Mouse (Mus musculus): ENCODE measurements around the gene Zfyve28.

Gene Zfyve28

DNA sequence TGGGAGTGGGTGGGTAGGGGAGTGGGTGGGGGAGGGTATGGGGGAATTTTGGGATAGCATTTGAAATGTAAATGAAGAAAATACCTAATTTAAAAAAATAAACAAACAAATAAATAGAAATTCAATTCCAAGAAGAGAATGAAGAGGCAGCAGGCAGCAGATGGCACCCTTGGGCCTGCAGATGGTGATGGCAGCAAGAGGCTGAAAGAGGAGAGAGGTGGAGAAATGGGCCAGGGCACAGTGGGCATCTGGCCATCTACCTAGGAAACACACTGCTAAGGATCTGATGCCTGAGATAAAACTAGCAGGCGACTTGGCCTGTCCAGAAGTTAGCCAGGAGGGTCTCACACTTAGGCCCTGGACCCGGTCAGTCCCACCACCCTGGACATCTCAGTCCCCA, 83.3 kb downstream of the Zfyve28 start:
- DNase-seq (ENCODE audit: low spot score): no peak

DNA sequence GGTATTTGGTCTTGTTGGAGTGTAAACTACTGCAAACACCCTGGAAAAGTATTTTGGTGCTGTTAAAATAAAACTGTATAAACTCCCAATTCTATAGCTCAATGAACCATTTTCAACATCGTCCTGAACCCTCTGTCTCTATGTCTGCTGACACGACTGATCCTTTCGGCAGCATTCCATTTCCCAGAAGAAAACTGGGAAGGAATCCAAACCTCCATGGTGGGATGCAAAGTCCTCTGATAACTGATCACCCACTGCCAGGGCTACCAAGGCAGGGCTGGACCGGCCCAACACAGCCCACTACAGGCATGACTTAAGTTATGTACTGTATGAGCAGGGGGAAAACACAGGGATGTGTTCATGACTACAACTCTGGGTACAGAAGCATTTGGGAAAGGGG, 86.2 kb downstream of the Zfyve28 start:
- no peak for DNase-seq (ENCODE audit: low spot score)

DNA sequence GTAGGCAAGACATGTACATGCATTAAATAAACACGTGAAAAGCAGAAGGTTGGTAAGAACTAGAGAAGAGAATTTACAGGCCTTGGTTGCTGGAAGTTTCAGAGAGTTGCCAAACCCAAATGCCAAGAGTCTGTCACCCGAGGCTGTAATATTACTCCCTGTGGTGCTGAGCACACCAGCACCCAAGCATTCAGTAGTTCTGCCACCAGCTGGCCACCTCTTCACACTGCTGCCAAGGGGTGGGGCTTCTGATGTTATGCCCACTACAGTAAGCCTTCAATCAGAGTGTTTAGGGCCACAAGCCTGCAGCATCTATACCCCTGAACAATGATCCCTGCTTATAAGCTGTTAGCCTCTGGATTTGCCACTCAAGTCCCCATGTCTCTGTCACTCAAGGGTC, 86.9 kb downstream of the Zfyve28 start:
- no peak for DNase-seq (ENCODE audit: low spot score)

DNA sequence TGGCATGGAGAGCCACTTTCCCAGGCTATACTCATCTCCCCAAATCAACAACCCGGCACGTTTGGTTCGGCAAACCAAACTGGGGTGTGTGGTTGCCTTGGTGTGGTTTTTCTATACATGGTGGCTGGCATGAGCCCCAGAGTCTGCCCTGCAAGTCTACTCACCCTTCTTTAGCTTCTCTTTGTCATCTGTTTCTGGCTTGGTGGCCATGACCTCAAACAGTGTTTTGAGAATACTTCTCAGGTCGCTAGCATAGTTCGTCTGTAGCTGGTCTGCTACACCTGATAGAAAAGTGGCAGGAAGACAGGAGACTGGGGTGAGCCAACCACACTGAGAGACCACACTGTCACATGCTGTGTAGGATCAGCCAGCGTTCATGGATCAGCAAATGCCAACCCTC, 89.6 kb downstream of the Zfyve28 start:
- DNase-seq (ENCODE audit: low spot score): no peak

DNA sequence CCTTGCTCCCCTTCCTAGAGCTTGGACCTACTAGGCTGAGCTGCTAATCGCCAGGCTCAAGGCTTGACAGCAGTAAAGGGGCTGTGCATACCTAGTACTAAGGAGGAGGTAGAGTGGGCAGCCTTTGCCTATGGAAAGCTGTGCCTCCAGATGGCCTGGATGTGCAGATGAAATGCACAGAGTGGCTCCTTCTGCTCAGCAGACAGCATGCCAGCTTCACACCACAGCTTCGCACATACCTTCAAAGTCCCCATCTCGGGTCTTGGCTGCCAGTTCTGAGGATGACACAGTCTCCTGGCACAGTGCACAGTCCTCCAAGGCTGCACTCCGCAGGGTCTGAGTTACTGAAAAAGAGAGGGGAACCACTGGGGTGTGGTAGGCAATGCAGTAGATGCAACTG, 91.0 kb downstream of the Zfyve28 start:
- no peak for DNase-seq (ENCODE audit: low spot score)

DNA sequence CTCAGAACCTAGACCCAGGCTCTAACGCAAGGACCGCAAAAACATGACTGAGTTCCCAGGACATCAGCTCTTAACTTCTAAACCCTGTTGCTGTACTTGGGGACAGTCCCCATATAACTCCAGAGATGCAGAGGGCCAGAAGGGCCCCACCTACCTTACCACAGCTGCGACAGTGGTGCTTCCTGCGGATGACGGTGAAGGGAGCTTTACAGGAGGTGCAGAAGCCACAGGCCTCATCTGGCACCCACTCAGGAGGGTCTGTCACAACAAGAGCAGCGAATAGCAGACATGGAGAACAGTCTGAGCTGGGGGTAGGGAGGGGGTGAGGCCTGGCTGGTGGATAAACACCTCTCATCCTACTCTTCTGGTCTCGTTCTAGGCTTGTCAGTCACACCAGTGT, 91.8 kb downstream of the Zfyve28 start:
- DNase-seq (ENCODE audit: low spot score): no peak

DNA sequence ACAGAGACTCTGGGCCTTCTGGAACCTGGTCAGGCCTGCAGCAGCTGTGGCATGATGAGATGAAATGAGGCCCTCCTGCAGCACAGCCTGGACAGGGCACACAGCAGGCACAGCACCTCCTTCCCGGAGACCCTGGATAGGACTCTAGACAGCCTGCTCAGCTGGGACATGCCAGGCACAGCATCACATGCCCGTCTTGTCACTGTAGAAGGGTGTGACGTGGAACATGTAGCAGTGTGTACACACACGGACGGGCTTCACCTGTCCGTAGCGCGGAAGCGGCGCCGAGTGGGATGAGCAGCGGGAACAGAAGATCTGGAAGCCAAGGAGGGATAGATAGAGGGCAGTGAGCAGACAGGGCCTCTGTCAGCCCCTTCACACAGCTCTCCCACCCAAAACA, 92.5 kb downstream of the Zfyve28 start:
- DNase-seq (ENCODE audit: low spot score): no peak

DNA sequence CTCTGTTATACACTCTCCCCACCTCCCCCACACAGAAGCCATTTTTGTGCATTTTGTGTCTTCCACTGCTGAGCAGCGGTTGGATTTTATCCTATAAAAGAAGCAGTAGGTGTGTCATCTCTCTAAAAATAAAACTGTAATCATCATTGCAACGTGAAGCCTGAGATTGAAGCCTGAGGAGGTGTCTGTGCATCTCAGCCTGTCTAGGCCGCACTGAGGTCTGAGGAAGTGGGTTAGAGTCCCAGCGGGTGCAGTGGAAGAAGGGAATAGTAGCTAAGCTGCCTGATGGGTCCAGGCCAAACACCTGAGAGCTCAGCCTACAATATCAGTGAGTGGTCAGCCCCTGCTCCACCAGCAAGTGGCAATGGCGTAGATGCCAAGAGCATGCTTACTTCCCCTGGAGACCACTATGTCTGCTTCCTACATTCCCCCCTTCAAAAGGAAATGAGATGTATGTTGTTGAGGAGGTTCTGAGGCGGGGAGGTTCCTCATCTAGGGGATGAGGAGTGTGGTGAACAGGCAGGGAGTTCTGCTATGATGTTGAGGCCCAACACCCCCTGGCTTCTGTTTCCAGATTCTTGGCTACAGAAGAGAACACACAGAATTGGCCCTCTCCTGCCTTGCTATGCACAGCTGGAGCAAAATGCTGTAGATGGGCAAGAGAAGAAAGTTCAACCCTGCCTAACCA, 93.1 kb downstream of the Zfyve28 start:
- no peak for DNase-seq (ENCODE audit: low spot score)

DNA sequence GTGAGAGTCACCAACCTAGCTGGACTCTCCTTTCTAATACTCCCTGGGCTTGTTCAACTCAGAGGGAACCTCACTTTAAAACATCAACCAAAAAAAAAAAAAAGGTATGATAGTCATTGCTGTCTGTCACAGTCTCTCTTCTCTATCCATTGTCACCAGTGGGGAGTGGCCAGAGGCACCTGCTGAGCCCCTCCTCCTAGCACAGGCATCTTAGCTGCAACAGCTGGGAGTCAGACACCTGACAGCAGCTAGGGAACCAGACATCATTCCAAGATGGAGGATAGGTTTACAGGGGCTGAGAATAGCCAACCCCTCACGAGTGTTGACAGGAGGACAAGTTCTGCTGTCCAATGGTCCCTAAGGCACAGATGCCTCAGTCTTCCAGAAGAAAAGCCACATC, 93.8 kb downstream of the Zfyve28 start:
- no peak for DNase-seq (ENCODE audit: low spot score)

DNA sequence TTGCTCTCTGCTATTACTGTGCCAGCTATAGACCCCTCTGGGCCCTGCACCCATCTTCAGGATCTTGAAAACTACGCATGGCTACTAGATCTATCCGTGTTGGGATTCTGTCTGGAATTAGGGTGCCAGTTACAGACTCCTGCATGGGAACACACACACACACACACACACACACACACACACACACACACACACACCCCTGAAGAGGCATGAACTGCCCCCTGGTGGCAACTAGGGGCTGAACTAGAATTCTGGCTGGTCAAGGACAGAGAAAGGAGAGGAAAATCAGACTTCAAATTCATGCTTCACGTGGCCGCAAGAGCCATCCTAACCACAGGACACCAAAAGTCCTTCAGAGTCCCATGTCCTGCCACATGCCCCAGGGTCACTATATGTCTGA, 96.4 kb downstream of the Zfyve28 start:
- no peak for DNase-seq (ENCODE audit: low spot score)

DNA sequence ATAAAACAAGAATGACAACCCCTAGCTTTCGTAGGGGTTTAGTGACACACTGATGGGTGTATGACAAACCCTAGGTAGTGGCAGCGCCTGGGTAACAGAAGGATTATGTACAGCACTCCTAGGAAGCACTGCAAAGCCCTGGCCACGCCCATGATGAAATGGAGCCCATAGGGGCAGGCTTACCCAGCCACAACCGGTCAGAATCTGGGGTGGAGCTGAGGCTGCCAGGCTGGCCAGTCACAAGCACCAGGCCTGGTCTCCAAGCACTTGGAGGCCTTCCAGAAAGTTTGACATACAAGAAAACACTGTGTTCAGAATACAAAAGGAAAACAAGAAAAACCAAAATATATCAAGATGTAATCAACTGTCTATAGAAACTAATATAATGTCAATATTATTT, 97.2 kb downstream of the Zfyve28 start:
- no peak for DNase-seq (ENCODE audit: low spot score)

DNA sequence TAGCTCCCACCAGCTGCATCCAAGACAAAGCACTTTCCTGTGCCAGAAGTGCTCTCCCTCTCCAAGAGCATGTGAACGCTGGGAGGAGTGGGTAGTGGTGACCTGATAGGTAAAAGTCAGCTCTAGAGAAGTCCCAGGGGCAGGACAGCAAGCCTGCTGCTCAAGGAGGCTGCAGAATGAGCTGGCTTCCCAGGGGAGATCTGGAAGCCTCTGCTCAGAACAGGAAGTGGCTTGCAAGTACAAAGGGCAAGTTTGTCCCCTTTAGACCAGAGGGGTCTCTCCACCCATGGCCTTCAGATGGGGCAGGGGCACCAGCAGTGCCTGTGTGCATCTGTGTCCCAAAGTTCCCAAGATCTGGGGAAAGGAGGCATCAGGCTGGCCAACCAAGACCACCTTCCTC, 98.7 kb downstream of the Zfyve28 start:
- DNase-seq (ENCODE audit: low spot score): no peak

DNA sequence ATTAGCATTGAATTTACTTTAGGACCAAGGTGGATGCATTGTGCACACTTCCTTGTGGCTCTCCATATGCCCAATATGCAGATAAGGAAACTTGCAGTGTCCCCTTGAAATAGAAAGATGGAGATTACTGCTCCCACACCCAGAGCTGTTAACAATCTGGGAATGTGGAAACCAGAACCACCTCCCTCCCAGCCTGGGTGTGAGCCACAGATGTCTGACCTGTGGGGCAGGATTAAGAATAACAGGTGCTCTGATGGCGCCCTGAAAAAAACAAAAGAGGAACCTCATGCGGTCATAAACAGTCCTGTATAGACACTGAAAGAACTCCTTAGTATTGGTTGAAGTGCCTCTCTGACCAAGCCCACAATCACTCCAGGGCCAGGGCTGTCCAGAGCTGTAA, 99.4 kb downstream of the Zfyve28 start:
- DNase-seq (ENCODE audit: low spot score): no peak

DNA sequence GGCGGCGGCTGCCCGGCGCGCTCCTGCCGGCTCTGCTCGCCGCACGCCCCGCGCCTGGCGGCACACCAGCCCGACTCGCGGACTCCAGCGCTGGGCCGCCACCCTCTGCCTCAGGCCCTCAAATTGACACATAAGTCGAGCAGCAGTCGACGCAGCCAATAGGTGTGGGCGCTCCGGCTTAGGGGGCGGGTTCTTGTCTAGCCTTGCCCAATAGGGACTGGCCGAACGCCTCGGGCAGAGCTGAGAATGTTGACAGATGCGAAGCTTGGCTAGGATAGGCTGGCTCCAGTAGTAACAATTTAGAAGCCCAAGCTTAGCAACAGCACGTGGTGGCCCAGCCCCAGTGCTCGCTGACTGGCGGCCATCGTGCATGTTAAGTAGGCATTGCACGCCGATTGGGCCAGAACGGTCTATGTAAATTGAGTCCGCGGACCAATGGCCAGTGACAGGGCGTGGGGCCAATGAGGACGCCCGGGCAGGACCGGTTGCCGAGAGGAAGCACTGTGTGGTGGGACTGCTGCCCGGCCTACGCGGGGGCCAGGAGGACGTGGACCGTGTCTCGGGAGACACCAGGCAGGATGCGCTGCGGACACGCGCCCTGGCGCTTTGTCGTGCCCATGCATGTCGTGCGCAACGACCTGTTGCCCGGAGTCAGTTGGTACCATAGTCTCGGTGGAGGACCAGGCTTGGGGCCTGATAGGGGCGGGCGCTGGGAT, 100.5 kb downstream of the Zfyve28 start, which contains the start of gene Mxd4:
Gene Mxd4 (minus strand): TSS at position 120 of the 716 bp plus-strand sequence.
- DNase-seq (ENCODE audit: low spot score): peak; percentile 96

DNA sequence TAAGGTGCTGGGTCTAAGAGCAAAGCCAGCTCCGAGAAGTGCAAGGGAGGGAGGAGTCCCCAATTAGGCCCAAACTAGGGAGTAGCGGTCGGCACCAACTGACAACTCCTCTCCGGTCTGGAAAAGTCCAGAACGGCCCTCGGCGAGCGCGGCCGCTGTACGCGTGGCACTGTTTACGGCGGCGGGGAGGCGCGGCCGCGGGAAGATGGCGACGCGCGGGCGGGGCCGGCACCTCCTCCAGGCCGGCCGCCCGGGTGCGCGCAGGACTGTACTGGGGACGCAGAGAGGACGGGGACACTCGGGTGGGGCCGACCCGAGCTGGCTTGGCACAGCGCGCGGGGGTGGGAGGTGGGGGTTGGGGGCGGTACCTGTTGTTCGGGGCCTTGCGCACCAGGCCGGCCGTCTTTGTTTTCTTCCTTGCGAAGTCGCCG, 101.3 kb downstream of the Zfyve28 start:
- DNase-seq (ENCODE audit: low spot score): no peak

DNA sequence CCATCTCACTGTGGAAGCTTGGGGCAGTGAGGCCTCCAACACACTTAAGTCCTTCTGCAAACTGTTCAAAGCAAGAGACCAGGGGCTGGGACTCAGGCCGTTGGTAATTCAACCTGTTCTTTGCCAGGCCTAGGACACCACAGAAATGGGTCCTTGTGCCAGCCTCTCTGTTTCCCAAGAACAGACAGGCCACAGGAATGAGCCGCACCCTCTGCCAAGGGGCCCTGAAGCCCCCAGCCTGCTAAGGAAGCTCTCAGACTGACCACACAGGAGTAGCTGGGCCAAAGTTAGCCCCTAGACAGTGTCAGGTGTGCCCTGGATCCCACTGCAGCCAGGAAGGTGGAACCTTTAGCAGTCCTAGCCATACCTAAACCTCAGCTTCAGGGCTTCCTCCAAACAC, 101.9 kb downstream of the Zfyve28 start:
- DNase-seq (ENCODE audit: low spot score): no peak

DNA sequence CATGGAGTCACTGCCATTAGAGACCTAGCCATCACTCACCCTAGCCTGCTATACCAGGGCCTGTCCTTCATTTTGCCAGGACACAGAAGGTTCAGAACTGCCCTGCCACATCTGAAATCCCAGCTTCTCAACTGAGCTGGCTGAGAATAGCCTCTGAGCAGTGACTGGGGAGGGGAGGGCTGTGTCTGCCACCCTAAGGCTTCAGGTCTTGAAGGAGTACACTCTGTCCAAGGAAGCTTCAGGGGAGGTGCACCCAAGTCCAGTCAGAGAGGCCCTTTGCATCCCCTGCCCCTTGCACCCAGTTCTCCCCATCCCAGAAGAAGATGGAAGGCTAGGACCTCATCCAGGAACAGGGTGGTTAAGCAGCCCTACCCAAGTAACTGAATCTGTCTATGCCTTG, 102.5 kb downstream of the Zfyve28 start:
- DNase-seq (ENCODE audit: low spot score): no peak

DNA sequence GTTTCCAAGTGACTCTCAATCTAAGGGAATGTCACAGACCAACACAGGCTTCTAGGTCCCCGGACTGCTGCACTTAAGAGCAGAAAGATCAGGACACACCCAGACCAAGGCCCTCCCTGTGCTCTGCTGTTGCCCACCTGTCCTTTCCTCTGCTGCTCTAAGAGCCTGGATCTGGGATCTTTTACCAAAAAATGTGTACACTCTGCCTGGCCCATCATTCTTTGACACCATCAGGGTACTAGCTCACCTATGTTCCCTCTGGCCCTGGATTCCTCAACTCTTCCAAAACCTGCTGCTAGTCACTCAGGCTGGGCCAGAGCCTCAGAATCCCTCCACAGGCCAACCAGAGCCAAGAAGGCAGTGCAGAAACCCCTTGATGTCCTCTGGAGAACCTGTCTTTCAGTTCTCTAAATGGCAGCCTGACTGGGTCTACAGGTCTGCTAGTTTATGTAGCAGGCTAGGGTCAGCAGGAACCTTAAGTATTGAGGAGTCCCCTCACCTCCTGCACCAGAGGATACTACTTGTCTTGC, 103.1 kb downstream of the Zfyve28 start:
- DNase-seq (ENCODE audit: low spot score): no peak

DNA sequence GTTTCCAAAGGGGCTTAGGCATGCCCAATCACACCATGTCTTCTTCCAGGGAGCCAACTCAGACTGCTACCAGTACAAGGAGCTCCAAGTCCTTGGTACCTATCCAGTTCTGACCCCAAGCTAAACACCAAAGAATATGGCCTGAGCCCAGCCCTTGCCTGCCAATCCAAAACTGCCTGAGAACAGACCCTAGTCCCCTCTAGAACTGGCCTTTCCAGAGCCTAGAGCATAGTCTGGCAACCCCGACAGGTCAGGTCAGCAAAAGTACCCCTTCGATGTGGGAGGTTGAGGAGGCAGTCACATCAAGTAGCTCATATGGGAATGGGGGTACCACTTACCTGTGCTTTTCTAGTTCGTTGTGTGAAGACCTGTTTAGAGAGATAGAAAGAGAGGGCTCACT, 104.3 kb downstream of the Zfyve28 start:
- no peak for DNase-seq (ENCODE audit: low spot score)

DNA sequence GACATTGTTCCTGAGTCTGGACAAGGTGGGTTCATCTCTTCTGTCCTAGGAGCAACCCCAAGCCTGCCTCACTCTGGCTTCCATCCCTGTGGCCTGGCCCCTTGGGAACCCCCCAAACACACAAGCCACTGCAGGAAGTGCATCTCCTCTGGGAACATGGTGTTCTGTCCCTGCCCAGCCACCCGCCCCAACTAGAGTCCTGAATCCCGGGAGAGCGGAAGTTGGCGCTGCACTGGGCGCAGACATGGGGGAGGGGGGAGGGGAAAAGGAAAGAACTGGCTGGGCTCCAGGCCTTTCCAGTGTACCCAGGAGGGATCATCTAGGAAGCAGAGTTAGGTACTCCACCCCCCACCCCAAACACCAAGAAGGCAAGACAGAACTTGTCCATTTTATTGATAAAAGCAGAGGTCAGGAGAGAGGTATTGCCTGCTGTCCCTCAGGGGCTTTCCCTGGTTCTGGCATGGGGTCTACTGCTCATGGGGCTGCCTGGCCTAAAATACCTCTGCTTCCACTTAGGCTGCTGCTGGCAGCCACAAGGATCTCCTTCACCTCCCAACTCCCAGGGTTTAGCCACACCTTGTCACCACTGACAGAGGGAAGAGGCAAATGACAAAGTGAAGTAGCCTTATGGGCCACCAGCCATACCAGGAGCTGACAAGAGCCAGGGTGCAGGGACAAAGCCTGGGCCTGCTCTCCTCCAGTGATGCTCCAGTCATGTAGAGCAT, 104.9 kb downstream of the Zfyve28 start:
- no peak for DNase-seq (ENCODE audit: low spot score)

DNA sequence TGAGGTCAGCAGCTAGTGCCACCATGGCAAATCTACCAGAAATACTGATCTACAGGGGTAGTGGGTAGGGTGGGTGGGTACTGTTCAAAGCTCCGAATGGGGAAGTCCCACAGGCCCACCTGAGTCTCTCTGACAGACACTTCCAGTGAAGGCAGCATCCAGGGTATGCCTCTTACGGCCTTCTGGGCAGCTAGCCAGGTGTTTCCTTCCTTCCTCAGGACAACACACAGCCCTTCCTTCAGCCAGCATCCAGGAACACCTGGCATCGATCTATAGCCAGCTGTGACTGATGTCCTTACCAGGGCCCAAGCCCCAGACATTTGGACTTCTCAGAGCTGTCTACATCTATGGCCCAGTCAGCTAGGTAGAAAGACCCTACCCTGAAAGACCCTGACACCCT, 105.8 kb downstream of the Zfyve28 start:
- no peak for DNase-seq (ENCODE audit: low spot score)

DNA sequence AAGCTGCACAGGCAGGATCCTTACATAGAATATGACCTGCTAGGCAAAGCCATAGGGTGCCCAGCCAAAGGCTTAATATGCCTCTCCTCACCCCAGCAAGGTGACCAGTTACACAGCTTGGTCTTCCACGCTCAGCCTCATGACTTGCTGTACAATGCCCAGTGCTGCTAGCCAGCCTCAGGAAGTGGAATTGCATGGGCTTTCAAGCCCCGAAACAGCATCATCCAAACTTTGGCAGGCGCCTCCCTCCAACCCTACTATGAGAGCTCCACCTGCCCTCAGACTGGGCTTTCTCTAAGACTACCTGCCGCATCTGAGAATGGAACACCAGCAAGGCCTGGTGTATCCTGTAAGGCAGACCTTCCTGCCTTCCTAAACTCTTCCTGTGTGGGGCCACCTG, 110.4 kb downstream of the Zfyve28 start:
- DNase-seq (ENCODE audit: low spot score): no peak

DNA sequence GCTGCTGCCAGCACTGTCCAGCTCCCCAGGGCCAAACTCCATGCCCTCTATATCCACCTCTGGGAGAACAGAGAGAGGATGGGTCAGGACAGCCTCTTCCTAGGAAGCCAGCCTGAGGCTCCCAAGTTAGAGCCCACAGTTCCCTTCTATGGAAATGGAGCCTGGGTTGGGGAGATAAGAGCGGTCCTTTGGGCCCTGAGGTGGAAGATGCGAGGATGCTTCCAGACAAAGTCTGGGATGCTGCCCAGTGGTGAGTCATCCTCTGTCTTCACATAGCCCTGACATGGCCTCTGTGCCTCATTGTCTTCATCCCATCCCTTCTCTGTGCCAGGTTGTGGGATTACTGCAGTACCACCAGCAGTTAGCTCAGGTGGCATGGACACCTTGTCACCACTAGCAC, 111.2 kb downstream of the Zfyve28 start:
- DNase-seq (ENCODE audit: low spot score): no peak

All from c-Kit-positive CD71-positive TER-119-positive erythroid progenitor cells, embryonic 14.5 days (primary cell).